Mouse (Mus musculus) embryonic fibroblast, embryonic 13.5 days (primary cell): Measurements from ENCODE around the gene Sit1. TPM values are rescaled to one million over a fixed set of nuclear protein-coding genes. Genes with fewer than 3 reads are reported as not detected.

Source experiments
- H3K27ac ChIP-seq: 2 replicates; pipeline ENCODE4 v1.5.1; 2012; ENCODE audit warnings: low read length, control low read depth, inconsistent platforms; ENCODE audit not compliant: insufficient read depth
- H3K4me1 ChIP-seq: 2 replicates; pipeline ENCODE4 v1.6.1; 2011; ENCODE audit warnings: low read length; ENCODE audit not compliant: control insufficient read depth, insufficient read depth
- H3K4me3 ChIP-seq: 2 replicates; pipeline ENCODE4 v1.5.1; 2011; ENCODE audit warnings: mild to moderate bottlenecking, control low read depth, low read length; ENCODE audit not compliant: insufficient read depth
- CTCF ChIP-seq: IDR thresholded peaks from 2 replicates; pipeline ENCODE4 v1.5.1; 2011; ENCODE audit warnings: mild to moderate bottlenecking, control low read depth, low read length, moderate library complexity, borderline replicate concordance; ENCODE audit not compliant: insufficient read depth
- POLR2A ChIP-seq: IDR thresholded peaks from 2 replicates; pipeline ENCODE4 v1.6.1; 2011; ENCODE audit warnings: low read depth, mild to moderate bottlenecking, control low read depth, low read length, moderate library complexity
- polyA plus RNA-seq: library from polyadenylated mRNA; stranded (reverse); fragments of >200 nt; gene quantifications from 2 replicates; pipeline ENCODE4 v1.2.4, GENCODE M21; 2011; ENCODE audit warnings: low read depth; ENCODE audit not compliant: missing spikeins, insufficient read length

Sit1 gene
- polyA plus RNA-seq, 1 experiment: not detected

DNA sequence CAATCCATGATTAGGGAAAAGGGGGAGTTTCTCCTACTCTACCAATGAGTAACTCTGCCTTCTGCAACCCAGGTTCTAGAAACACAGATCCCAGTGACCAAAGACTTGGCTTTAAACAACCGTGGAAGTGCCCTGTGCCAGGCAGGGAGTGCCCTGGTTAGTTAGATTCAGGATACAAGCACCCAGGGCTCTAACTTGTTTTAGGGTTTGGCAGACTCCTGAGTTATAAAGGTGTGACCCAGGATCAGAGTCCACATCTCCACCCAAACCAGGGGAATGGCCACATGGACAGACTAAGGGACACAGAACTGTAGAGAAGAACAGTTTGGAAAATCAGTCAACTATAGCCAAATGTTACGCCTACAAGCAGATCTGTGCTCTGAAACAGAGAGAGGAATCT, 19.5 kb upstream of the Sit1 start:
- H3K27ac ChIP-seq: no peak overlapping the region
- TF ChIP-seq POLR2A: no peak
- no peak for TF ChIP-seq CTCF
- no peaks in the 10 kb centered on the region; the same call in 1 of the 2 replicates for H3K4me1 ChIP-seq
- H3K4me3 ChIP-seq: no peak overlapping the region

- no peak within 1 kb of the TSS for H3K27ac ChIP-seq
- TF ChIP-seq POLR2A (peak; percentile 88), CTCF (no peak)
- 0 out of 2 replicates have a peak, but pooled peaks cover 5% of the 10 kb centered on the region for H3K4me1 ChIP-seq
- peak within 1 kb of the TSS; percentile 57 for H3K4me3 ChIP-seq
Observed at GRCm38 (mm10) chr4:43499407-43500333, 16.1 kb upstream of the Sit1 start, which contains the start of gene Arhgef39. Gene Arhgef39 (minus strand): TSS chr4:43499695.

GRCm38 (mm10) chr4:43498983-43499382, 15.4 kb upstream of the Sit1 start:
- H3K4me1 ChIP-seq: 0 out of 2 replicates have a peak, but pooled peaks cover 5% of the 10 kb centered on the region
- no peak overlapping the region for H3K27ac ChIP-seq
- H3K4me3 ChIP-seq: peak overlapping the region; percentile 57
- TF ChIP-seq CTCF (peak; percentile 21; the same call in 1 of the 2 replicates), POLR2A (no peak)

GRCm38 (mm10) chr4:43497946-43498345, 14.4 kb upstream of the Sit1 start:
- H3K27ac ChIP-seq: no peak overlapping the region
- no peak for TF ChIP-seq POLR2A
- no peak for TF ChIP-seq CTCF
- no peak overlapping the region for H3K4me3 ChIP-seq
- 0 out of 2 replicates have a peak, but pooled peaks cover 5% of the 10 kb centered on the region for H3K4me1 ChIP-seq

- Histone ChIP-seq H3K27ac (no peak overlapping the region), H3K4me3 (no peak overlapping the region)
Observed at GRCm38 (mm10) chr4:43497405-43497804, 13.9 kb upstream of the Sit1 start.

DNA sequence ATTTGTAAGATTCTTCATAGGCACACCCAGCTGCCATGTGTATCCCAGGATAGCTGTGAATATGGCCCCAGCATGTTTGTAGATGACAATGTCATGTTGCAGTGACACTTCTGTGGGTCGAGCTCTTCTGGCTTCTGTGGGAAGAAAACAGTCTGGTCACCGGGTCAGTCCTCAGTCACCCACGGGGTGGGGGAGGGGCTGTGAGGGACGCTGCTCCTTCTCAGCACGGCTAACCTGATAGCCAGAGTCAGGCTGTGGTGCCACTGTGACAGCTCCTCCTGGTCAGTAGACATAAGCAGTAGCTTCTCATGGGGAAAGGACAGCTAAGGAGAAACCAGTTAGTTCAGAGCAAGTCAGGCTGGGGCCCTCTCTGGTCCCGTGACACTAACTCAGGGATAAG, 13.1 kb upstream of the Sit1 start:
- TF ChIP-seq POLR2A (no peak), CTCF (no peak)
- no peak overlapping the region for H3K27ac ChIP-seq
- no peak overlapping the region for H3K4me3 ChIP-seq
- H3K4me1 ChIP-seq: 0 out of 2 replicates have a peak, but pooled peaks cover 5% of the 10 kb centered on the region

More at GRCm38 (mm10) chr4:43497405-43497804, 13.9 kb upstream of the Sit1 start:
- 0 out of 2 replicates have a peak, but pooled peaks cover 5% of the 10 kb centered on the region for H3K4me1 ChIP-seq
- no peak for TF ChIP-seq CTCF
- peak; percentile 11; the same call in 1 of the 2 replicates for TF ChIP-seq POLR2A

GRCm38 (mm10) chr4:43493846-43494240, 10.3 kb upstream of the Sit1 start:
- Histone ChIP-seq H3K27ac (peak overlapping the region; percentile 52; the same call in 1 of the 2 replicates), H3K4me1 (0 out of 2 replicates have a peak, but pooled peaks cover 5% of the 10 kb centered on the region), H3K4me3 (peak overlapping the region; percentile 83)
- TF ChIP-seq POLR2A (no peak), CTCF (no peak)

DNA sequence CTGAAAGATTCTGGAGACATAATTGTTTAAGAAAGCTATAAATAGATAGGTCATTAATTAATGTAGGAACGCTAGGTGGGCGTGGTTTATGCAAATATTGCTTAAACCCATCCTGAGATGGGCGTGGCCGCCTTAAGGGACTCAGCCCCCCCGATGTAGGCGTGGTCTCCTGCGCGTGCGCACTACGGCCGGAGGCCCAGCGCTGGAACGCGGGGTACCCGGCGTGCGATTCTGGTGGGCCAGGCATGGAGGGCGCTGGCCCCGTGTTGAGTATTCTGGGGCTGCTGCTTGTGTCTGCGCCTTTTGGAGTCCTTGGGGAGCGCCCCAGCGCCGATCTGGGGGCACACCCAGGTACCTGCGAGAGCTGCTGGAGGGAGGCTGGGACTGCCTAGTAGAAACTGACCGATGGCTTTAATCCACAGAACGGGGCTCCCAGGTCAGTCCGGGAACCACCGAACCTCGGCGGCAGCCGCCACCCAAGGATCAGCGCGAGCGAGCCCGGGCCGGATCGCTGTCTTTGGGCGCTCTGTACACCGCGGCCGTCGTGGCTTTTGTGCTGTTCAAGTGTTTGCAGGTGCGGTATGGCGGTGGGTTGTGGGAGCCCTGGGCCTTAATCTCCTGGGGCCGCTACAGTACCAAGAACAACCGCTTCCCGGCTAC, 9.8 kb upstream of the Sit1 start:
- Histone ChIP-seq H3K4me1 (0 out of 2 replicates have a peak, but pooled peaks cover 5% of the 10 kb centered on the region), H3K4me3 (peak overlapping the region; percentile 83), H3K27ac (peak overlapping the region; percentile 52)
- TF ChIP-seq CTCF (no peak), POLR2A (peak; percentile 95)

- Histone ChIP-seq H3K27ac (peak within 1 kb of the TSS; percentile 52), H3K4me1 (0 out of 2 replicates have a peak, but pooled peaks cover 5% of the 10 kb centered on the region), H3K4me3 (peak within 1 kb of the TSS; percentile 83)
- no peak for TF ChIP-seq CTCF
- TF ChIP-seq POLR2A: no peak
Observed at GRCm38 (mm10) chr4:43492821-43493185, 9.3 kb upstream of the Sit1 start, which contains the start of gene Ccdc107. Gene Ccdc107 (plus strand): TSS chr4:43492900.
